Mouse (Mus musculus): ENCODE measurements around the gene Ifne. TPM values are rescaled to one million over a fixed set of nuclear protein-coding genes. Genes with fewer than 3 reads are reported as not detected.

Ifne gene
- total and polyA plus RNA-seq, 2 experiments from 2014 or later, result not detected

- ATAC-seq (ENCODE audit: insufficient read depth, low read depth) (no peak), DNase-seq (ENCODE audit: low spot score) (no peak)
- no peaks in the 10 kb centered on the region for H3K27me3 ChIP-seq (ENCODE audit: control insufficient read depth, insufficient read depth, low read length)
- H3K27ac ChIP-seq (ENCODE audit: low read depth), result no peak overlapping the region
- H3K9me3 ChIP-seq (replicated peaks; ENCODE audit: control insufficient read depth, low read length), result no peaks in the 10 kb centered on the region
- no peaks in the 10 kb centered on the region for H3K36me3 ChIP-seq (replicated peaks; ENCODE audit: control insufficient read depth, insufficient read depth, low read length)
- WGBS, result 85% methylated on average over 5 of the region's 5 CpGs
- H3K9ac ChIP-seq (replicated peaks; ENCODE audit: low read depth, low read length), result no peak overlapping the region
- no peak overlapping the region for H3K4me2 ChIP-seq (ENCODE audit: low read depth, low read length)
- no peak overlapping the region for H3K4me3 ChIP-seq (ENCODE audit: low read depth, low read length)
- no peaks in the 10 kb centered on the region for H3K4me1 ChIP-seq (ENCODE audit: control insufficient read depth, insufficient read depth)
- TF ChIP-seq CTCF (IDR thresholded peaks at IDR 0.05; ENCODE audit: low read depth) (no peak), EP300 (IDR thresholded peaks at IDR 0.05; ENCODE audit: low read depth) (no peak)
These were observed 41.3 kb upstream of the Ifne start for GRCm38 (mm10) chr4:88921280-88921679.

GRCm38 (mm10) chr4:88917770-88918460, 37.9 kb upstream of the Ifne start:
- H3K36me3 ChIP-seq (replicated peaks; ENCODE audit: control insufficient read depth, insufficient read depth, low read length), result no peaks in the 10 kb centered on the region
- H3K4me3 ChIP-seq (ENCODE audit: low read depth, low read length), result no peak overlapping the region
- no peak overlapping the region for H3K4me2 ChIP-seq (ENCODE audit: low read depth, low read length)
- H3K4me1 ChIP-seq (ENCODE audit: control insufficient read depth, insufficient read depth), result no peaks in the 10 kb centered on the region
- TF ChIP-seq EP300 (IDR thresholded peaks at IDR 0.05; ENCODE audit: low read depth), result no peak
- WGBS, result 69% methylated on average over 5 of the region's 5 CpGs
- H3K9me3 ChIP-seq (replicated peaks; ENCODE audit: control insufficient read depth, low read length), result no peaks in the 10 kb centered on the region
- no peaks in the 10 kb centered on the region for H3K27me3 ChIP-seq (ENCODE audit: control insufficient read depth, insufficient read depth, low read length)
- DNase-seq (ENCODE audit: low spot score) (no peak), ATAC-seq (ENCODE audit: insufficient read depth, low read depth) (no peak)
- H3K9ac ChIP-seq (replicated peaks; ENCODE audit: low read depth, low read length), result no peak overlapping the region
- no peak overlapping the region for H3K27ac ChIP-seq (ENCODE audit: low read depth)

GRCm38 (mm10) chr4:88916306-88916705, 36.3 kb upstream of the Ifne start:
- TF ChIP-seq CTCF (IDR thresholded peaks at IDR 0.05; ENCODE audit: low read depth) (no peak), EP300 (IDR thresholded peaks at IDR 0.05; ENCODE audit: low read depth) (no peak)
- Histone ChIP-seq H3K36me3 (replicated peaks; ENCODE audit: control insufficient read depth, insufficient read depth, low read length) (no peaks in the 10 kb centered on the region), H3K27ac (ENCODE audit: low read depth) (no peak overlapping the region), H3K4me3 (ENCODE audit: low read depth, low read length) (no peak overlapping the region), H3K9me3 (replicated peaks; ENCODE audit: control insufficient read depth, low read length) (no peaks in the 10 kb centered on the region), H3K4me1 (ENCODE audit: control insufficient read depth, insufficient read depth) (no peaks in the 10 kb centered on the region), H3K27me3 (ENCODE audit: control insufficient read depth, insufficient read depth, low read length) (no peaks in the 10 kb centered on the region), H3K4me2 (ENCODE audit: low read depth, low read length) (no peak overlapping the region), H3K9ac (replicated peaks; ENCODE audit: low read depth, low read length) (no peak overlapping the region)
- 62% methylated on average over 4 of the region's 4 CpGs for WGBS
- ATAC-seq (ENCODE audit: insufficient read depth, low read depth), result no peak
- no peak for DNase-seq (ENCODE audit: low spot score)

GRCm38 (mm10) chr4:88913984-88914383, 34.0 kb upstream of the Ifne start:
- Histone ChIP-seq H3K4me1 (ENCODE audit: control insufficient read depth, insufficient read depth) (no peaks in the 10 kb centered on the region), H3K27me3 (ENCODE audit: control insufficient read depth, insufficient read depth, low read length) (no peaks in the 10 kb centered on the region), H3K36me3 (replicated peaks; ENCODE audit: control insufficient read depth, insufficient read depth, low read length) (no peaks in the 10 kb centered on the region), H3K9me3 (replicated peaks; ENCODE audit: control insufficient read depth, low read length) (no peaks in the 10 kb centered on the region), H3K9ac (replicated peaks; ENCODE audit: low read depth, low read length) (no peak overlapping the region), H3K4me2 (ENCODE audit: low read depth, low read length) (no peak overlapping the region), H3K27ac (ENCODE audit: low read depth) (no peak overlapping the region), H3K4me3 (ENCODE audit: low read depth, low read length) (no peak overlapping the region)
- DNase-seq (ENCODE audit: low spot score) (no peak), ATAC-seq (ENCODE audit: insufficient read depth, low read depth) (no peak)
- WGBS, result 60% methylated on average over 1 of the region's 1 CpGs
- TF ChIP-seq CTCF (IDR thresholded peaks at IDR 0.05; ENCODE audit: low read depth) (no peak), EP300 (IDR thresholded peaks at IDR 0.05; ENCODE audit: low read depth) (no peak)

- no peak overlapping the region for H3K4me2 ChIP-seq (ENCODE audit: low read depth, low read length)
These were observed 32.9 kb upstream of the Ifne start for GRCm38 (mm10) chr4:88912882-88913281.

GRCm38 (mm10) chr4:88912187-88912586, 32.2 kb upstream of the Ifne start:
- ATAC-seq (ENCODE audit: insufficient read depth, low read depth) (no peak), DNase-seq (ENCODE audit: low spot score) (no peak)
- Histone ChIP-seq H3K27ac (ENCODE audit: low read depth) (no peak overlapping the region), H3K36me3 (replicated peaks; ENCODE audit: control insufficient read depth, insufficient read depth, low read length) (no peaks in the 10 kb centered on the region), H3K9ac (replicated peaks; ENCODE audit: low read depth, low read length) (no peak overlapping the region), H3K4me1 (ENCODE audit: control insufficient read depth, insufficient read depth) (no peaks in the 10 kb centered on the region), H3K4me2 (ENCODE audit: low read depth, low read length) (no peak overlapping the region), H3K9me3 (replicated peaks; ENCODE audit: control insufficient read depth, low read length) (no peaks in the 10 kb centered on the region), H3K27me3 (ENCODE audit: control insufficient read depth, insufficient read depth, low read length) (no peaks in the 10 kb centered on the region), H3K4me3 (ENCODE audit: low read depth, low read length) (no peak overlapping the region)
- TF ChIP-seq CTCF (IDR thresholded peaks at IDR 0.05; ENCODE audit: low read depth) (no peak), EP300 (IDR thresholded peaks at IDR 0.05; ENCODE audit: low read depth) (no peak)
- WGBS, result 59% methylated on average over 9 of the region's 9 CpGs

More at GRCm38 (mm10) chr4:88912882-88913281, 32.9 kb upstream of the Ifne start:
- no peaks in the 10 kb centered on the region for H3K36me3 ChIP-seq (replicated peaks; ENCODE audit: control insufficient read depth, insufficient read depth, low read length)
- H3K9ac ChIP-seq (replicated peaks; ENCODE audit: low read depth, low read length), result no peak overlapping the region
- no peak overlapping the region for H3K4me3 ChIP-seq (ENCODE audit: low read depth, low read length)
- no peaks in the 10 kb centered on the region for H3K9me3 ChIP-seq (replicated peaks; ENCODE audit: control insufficient read depth, low read length)
- H3K4me1 ChIP-seq (ENCODE audit: control insufficient read depth, insufficient read depth), result no peaks in the 10 kb centered on the region
- no peak for DNase-seq (ENCODE audit: low spot score)
- ATAC-seq (ENCODE audit: insufficient read depth, low read depth), result no peak
- H3K27me3 ChIP-seq (ENCODE audit: control insufficient read depth, insufficient read depth, low read length), result no peaks in the 10 kb centered on the region
- 78% methylated on average over 2 of the region's 2 CpGs for WGBS
- TF ChIP-seq CTCF (IDR thresholded peaks at IDR 0.05; ENCODE audit: low read depth) (no peak), EP300 (IDR thresholded peaks at IDR 0.05; ENCODE audit: low read depth) (no peak)
- no peak overlapping the region for H3K27ac ChIP-seq (ENCODE audit: low read depth)
